Mouse (Mus musculus): Measurements from ENCODE around the gene Serac1. TPM values are rescaled to one million over a fixed set of nuclear protein-coding genes. Genes with fewer than 3 reads are reported as not detected.

Serac1 gene
- total RNA-seq (2023) = 8.2 TPM

GRCm38 (mm10) chr17:6079287-6080122 lies at the start of gene Serac1, which contains the start of gene Gtf2h5:
Gene Serac1, minus strand, starts transcription at chr17:6079741.
Gene Gtf2h5, plus strand, starts transcription at chr17:6079786.

GRCm38 (mm10) chr17:6106361-6107014 lies 26.9 kb upstream of the Serac1 start, which contains the start of gene Tulp4:
Gene Tulp4, plus strand, starts transcription at chr17:6106437.

Other genes starting within 250 kb of the Serac1 start
- gene Snx9, start 238.4 kb downstream of the Serac1 start, total RNA-seq (2023) = 15.1 TPM
- gene Synj2, start 138.5 kb downstream of the Serac1 start, total RNA-seq (2023) = 10.6 TPM
- gene Gtf2h5, start within 50 bp of the Serac1 start, total RNA-seq (2023) = 45.4 TPM
- gene Tulp4, start 26.7 kb upstream of the Serac1 start, total RNA-seq (2023) = 105 TPM
- 7.3 TPM for gene Tmem181a, start 177.1 kb upstream of the Serac1 start, total RNA-seq (2023)
- 6.5 TPM for gene Dynlt1a, start 237.8 kb upstream of the Serac1 start, total RNA-seq (2023)